In the genomic region with DNA sequence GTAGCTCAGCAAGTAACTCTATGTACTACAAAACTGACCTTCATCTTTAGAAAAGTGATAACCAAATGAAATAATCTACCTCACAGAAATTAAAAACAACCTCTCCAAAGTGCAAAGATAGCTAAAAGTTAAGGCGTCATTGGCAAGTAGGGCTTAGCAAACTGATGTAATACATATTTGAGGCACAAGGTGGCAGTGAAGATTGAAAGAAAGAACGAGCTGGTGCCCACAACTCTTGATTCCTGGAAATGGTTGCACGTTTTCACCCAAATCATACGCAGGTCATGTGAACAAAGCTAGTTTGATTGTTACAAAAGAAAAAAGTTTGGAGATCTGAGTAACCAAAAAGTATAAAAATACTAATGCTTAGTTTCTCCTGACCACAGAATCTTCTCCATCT, we compare ENCODE assay signal across 9 mouse cellular contexts.
DNase-seq lines count a peak whose midpoint lies in the region; ATAC-seq and TF ChIP-seq lines count a peak whose summit lies in the region.
"Had no signal": no experiment of that assay in that cellular context is flagged by ENCODE, and none has a peak within 500 bp of the region (broad histone marks: within the 10 kb centered on the region; RNA-seq: fewer than 3 reads in every experiment).

No protein-coding gene starts in this region.

- no peak overlapping the region for H3K27ac ChIP-seq in forebrain, embryonic 14.5 days (ENCODE audit: low read depth, low read length)
- H3K27ac ChIP-seq in forebrain, embryonic 11.5 days (ENCODE audit: low read depth, low read length): no peak overlapping the region
- H3K27ac ChIP-seq in liver, embryonic 14.5 days: no peak overlapping the region
- H3K27ac ChIP-seq in liver, embryonic 12.5 days: no peak overlapping the region
- H3K27ac ChIP-seq in lung, embryonic 14.5 days (ENCODE audit: low read depth): no peak overlapping the region
- H3K27ac ChIP-seq: neural tube, embryonic 12.5 days had no signal

- DNase-seq in forebrain, embryonic 14.5 days (ENCODE audit: low spot score): peak; percentile 83
- no peak for DNase-seq in forebrain, embryonic 11.5 days (ENCODE audit: low spot score)
- DNase-seq in liver, embryonic 14.5 days (ENCODE audit: low read depth in 3 of 3, low spot score in 3 of 3): peak in 1 of 3 experiments; percentile 50
- DNase-seq in adrenal gland, postnatal 10 days: peak; percentile 79
- peak; percentile 88 for DNase-seq in lung, embryonic 14.5 days
- DNase-seq in thymus, postnatal 4 days: peak; percentile 54

- ATAC-seq in forebrain, embryonic 14.5 days: no peak
- no peak for ATAC-seq in forebrain, embryonic 11.5 days (replicated peaks; ENCODE audit: low FRiP score)
- ATAC-seq in liver, embryonic 14.5 days (ENCODE audit: insufficient read depth): no peak
- ATAC-seq in liver, embryonic 12.5 days: no peak
- peak; percentile 82 for ATAC-seq in erythroblast, adult 5-6 weeks (replicated peaks; ENCODE audit: low FRiP score, poor library complexity, severe bottlenecking)
- no peak for ATAC-seq in lung, embryonic 14.5 days (ENCODE audit: insufficient read depth)

- no peak overlapping the region for H3K4me2 ChIP-seq in forebrain, embryonic 14.5 days (ENCODE audit: low read length)
- H3K4me2 ChIP-seq in forebrain, embryonic 11.5 days (ENCODE audit: low read depth, low read length, severe bottlenecking): no peak overlapping the region
- no peak overlapping the region for H3K4me2 ChIP-seq in liver, embryonic 14.5 days (ENCODE audit: low read depth)
- H3K4me2 ChIP-seq in liver, embryonic 12.5 days: no peak overlapping the region
- no peak overlapping the region for H3K4me2 ChIP-seq in lung, embryonic 14.5 days
- H3K4me2 ChIP-seq: neural tube, embryonic 12.5 days had no signal

- no peak overlapping the region for H3K9ac ChIP-seq in forebrain, embryonic 14.5 days (ENCODE audit: low read length)
- H3K9ac ChIP-seq in forebrain, embryonic 11.5 days (ENCODE audit: low read length): no peak overlapping the region
- no peak overlapping the region for H3K9ac ChIP-seq in liver, embryonic 14.5 days (replicated peaks)
- no peak overlapping the region for H3K9ac ChIP-seq in liver, embryonic 12.5 days
- H3K9ac ChIP-seq in lung, embryonic 14.5 days: no peak overlapping the region
- H3K9ac ChIP-seq: neural tube, embryonic 12.5 days had no signal

- H3K36me3 ChIP-seq in forebrain, embryonic 14.5 days (ENCODE audit: control insufficient read depth, insufficient read depth, low read length): peaks cover 24% of the 10 kb centered on the region
- H3K36me3 ChIP-seq in forebrain, embryonic 11.5 days (ENCODE audit: control insufficient read depth, insufficient read depth, low read length): no peaks in the 10 kb centered on the region
- no peaks in the 10 kb centered on the region for H3K36me3 ChIP-seq in liver, embryonic 14.5 days (replicated peaks; ENCODE audit: control insufficient read depth, insufficient read depth, low read depth)
- no peaks in the 10 kb centered on the region for H3K36me3 ChIP-seq in liver, embryonic 12.5 days
- no peaks in the 10 kb centered on the region for H3K36me3 ChIP-seq in lung, embryonic 14.5 days (ENCODE audit: insufficient read depth)

- peak; percentile 60 for TF ChIP-seq CTCF in liver, embryonic 14.5 days (IDR thresholded peaks at IDR 0.05; ENCODE audit: low read depth)
- TF ChIP-seq CTCF in lung, embryonic 14.5 days (IDR thresholded peaks at IDR 0.05; ENCODE audit: low read depth): peak; percentile 76

- H3K4me1 ChIP-seq in forebrain, embryonic 14.5 days (ENCODE audit: control insufficient read depth, insufficient read depth, low read length): peaks cover 5% of the 10 kb centered on the region
- H3K4me1 ChIP-seq in forebrain, embryonic 11.5 days (replicated peaks; ENCODE audit: control insufficient read depth, insufficient read depth, low read length): no peaks in the 10 kb centered on the region
- 0 out of 4 replicates have a peak, but pooled peaks cover 0 to under 1% of the 10 kb centered on the region in 2 experiments for H3K4me1 ChIP-seq in liver, embryonic 14.5 days (replicated peaks; ENCODE audit: control insufficient read depth in 2 of 2, insufficient read depth in 2 of 2, low read length in 1 of 2)
- H3K4me1 ChIP-seq in liver, embryonic 12.5 days: 0 out of 2 replicates have a peak, but pooled peaks cover 3% of the 10 kb centered on the region
- H3K4me1 ChIP-seq in lung, embryonic 14.5 days (ENCODE audit: insufficient read depth): no peaks in the 10 kb centered on the region

- no peaks in the 10 kb centered on the region for H3K27me3 ChIP-seq in forebrain, embryonic 14.5 days (replicated peaks; ENCODE audit: control insufficient read depth, insufficient read depth, low read length)
- no peaks in the 10 kb centered on the region for H3K27me3 ChIP-seq in forebrain, embryonic 11.5 days (ENCODE audit: control insufficient read depth, insufficient read depth, low read length)
- H3K27me3 ChIP-seq in liver, embryonic 14.5 days (ENCODE audit: control insufficient read depth, insufficient read depth, low read length): no peaks in the 10 kb centered on the region
- H3K27me3 ChIP-seq in liver, embryonic 12.5 days (replicated peaks): peaks cover 9% of the 10 kb centered on the region
- no peaks in the 10 kb centered on the region for H3K27me3 ChIP-seq in lung, embryonic 14.5 days (ENCODE audit: insufficient read depth, low read length)
- H3K27me3 ChIP-seq: neural tube, embryonic 12.5 days had no signal

- no peaks in the 10 kb centered on the region for H3K9me3 ChIP-seq in forebrain, embryonic 14.5 days (replicated peaks; ENCODE audit: control insufficient read depth, low read length)
- no peaks in the 10 kb centered on the region for H3K9me3 ChIP-seq in forebrain, embryonic 11.5 days (ENCODE audit: control insufficient read depth, low read length)
- no peaks in the 10 kb centered on the region for H3K9me3 ChIP-seq in liver, embryonic 14.5 days (ENCODE audit: control insufficient read depth, low read length)
- H3K9me3 ChIP-seq in liver, embryonic 12.5 days (replicated peaks): no peaks in the 10 kb centered on the region
- no peaks in the 10 kb centered on the region for H3K9me3 ChIP-seq in lung, embryonic 14.5 days (ENCODE audit: low read depth, low read length)
- H3K9me3 ChIP-seq: neural tube, embryonic 12.5 days had no signal

- no peak for TF ChIP-seq EP300 in liver, embryonic 14.5 days (IDR thresholded peaks at IDR 0.05; ENCODE audit: low read depth)

- WGBS in forebrain, embryonic 14.5 days: 19% methylated on average over 4 of the region's 4 CpGs
- 27% methylated on average over 4 of the region's 4 CpGs for WGBS in forebrain, embryonic 11.5 days
- WGBS in liver, embryonic 14.5 days (ENCODE audit: insufficient replicate concordance): 5% methylated on average over 4 of the region's 4 CpGs
- 5% methylated on average over 4 of the region's 4 CpGs for WGBS in liver, embryonic 12.5 days (ENCODE audit: insufficient replicate concordance)
- 16% methylated on average over 4 of the region's 4 CpGs for WGBS in lung, embryonic 14.5 days

- H3K4me3 ChIP-seq in forebrain, embryonic 14.5 days (ENCODE audit: low read depth, low read length): no peak overlapping the region
- no peak overlapping the region for H3K4me3 ChIP-seq in forebrain, embryonic 11.5 days (ENCODE audit: low read depth, low read length)
- H3K4me3 ChIP-seq in liver, embryonic 14.5 days (ENCODE audit: insufficient read depth in 1 of 2, low read depth in 2 of 2, low read length in 2 of 2): no peak overlapping the region
- H3K4me3 ChIP-seq in liver, embryonic 12.5 days: no peak overlapping the region
- H3K4me3 ChIP-seq in lung, embryonic 14.5 days (ENCODE audit: low read depth, low read length): no peak overlapping the region
- H3K4me3 ChIP-seq: neural tube, embryonic 12.5 days had no signal
